In genomic region chr1:151461265-151461664, GRCm38 (mm10) we compare ENCODE assay signal across 8 mouse cellular contexts. TPM values are rescaled to one million over a fixed set of nuclear protein-coding genes. Genes with fewer than 3 reads are reported as not detected.
DNase-seq lines count a peak whose midpoint lies in the region; ATAC-seq lines count a peak whose summit lies in the region.

No protein-coding gene starts in this region.

- no peak for ATAC-seq in inflammation-experienced regulatory T-cells, adult 6 months

- peak; percentile 19 to 42 for DNase-seq in cerebellum, postnatal 14 days
- DNase-seq in cerebellum, adult 9-11 months: no peak
- DNase-seq in left cerebral cortex, postnatal 4 days: peak; percentile 6
- no peak for DNase-seq in left cerebral cortex, postnatal 36 days (ENCODE audit: low spot score in 2 of 2)
- DNase-seq in 416B (ENCODE audit: low read depth) (peak; percentile 47), ZHBTc4 (ENCODE audit: low read depth, low spot score) (peak; percentile 73)
- no peak for DNase-seq in layer of hippocampus, adult 9-11 months

- intact Hi-C loops in left cerebral cortex, postnatal 4 days (cut with DNase I): no loop called here
- intact Hi-C loops in left cerebral cortex, postnatal 36 days (cut with DNase I): no loop called here

RNA-seq across cellular contexts. Expression of gene Trmt1l, which starts 32.9 kb away (rescaled TPM):
- total RNA-seq in left cerebral cortex, postnatal 4 days (2021): 10 to 100 TPM; 21.3 to 22.6 TPM
- total RNA-seq in left cerebral cortex, postnatal 36 days (2021): 10 to 100 TPM; 24.1 to 33.0 TPM
- polyA plus RNA-seq in inflammation-experienced regulatory T-cells, adult 6 months (2017; shearing (Covaris generic)): 10 to 100 TPM; 34.3 to 48.4 (median 45.0) TPM

RNA-seq across cellular contexts. Expression of gene Swt1, which starts 33.0 kb away (rescaled TPM):
- total RNA-seq in left cerebral cortex, postnatal 4 days (2021): 1 to 10 TPM; 9.2 to 9.4 TPM
- 10 to 100 TPM; 10.5 to 15.2 TPM for total RNA-seq in left cerebral cortex, postnatal 36 days (2021)
- 10 to 100 TPM; 38.3 to 57.7 (median 45.1) TPM for polyA plus RNA-seq in inflammation-experienced regulatory T-cells, adult 6 months (2017; shearing (Covaris generic))

RNA-seq across cellular contexts. Expression of gene Rnf2, which starts 39.5 kb away (rescaled TPM):
- 10 to 100 TPM; 62.9 to 79.5 TPM for total RNA-seq in left cerebral cortex, postnatal 4 days (2021)
- 10 to 100 TPM; 29.5 to 34.9 TPM for total RNA-seq in left cerebral cortex, postnatal 36 days (2021)
- 100 to 1,000 TPM in 2 of 3 experiments, 10 to 100 TPM in 1; 67.6 to 115 (median 110) TPM for polyA plus RNA-seq in inflammation-experienced regulatory T-cells, adult 6 months (2017; shearing (Covaris generic))

Comparison
In these comparisons a context has a peak if more than half of its experiments do, and no peak if none do; other contexts are left out.
1. DNase-seq: peak in cerebellum, postnatal 14 days (2 of 2), left cerebral cortex, postnatal 4 days (single experiment), 416B (single experiment) and ZHBTc4 (single experiment); none in cerebellum, adult 9-11 months (single experiment), left cerebral cortex, postnatal 36 days (0 of 2) and layer of hippocampus, adult 9-11 months (single experiment).